Comparison of ENCODE assay signal across 8 mouse cellular contexts in genomic region chr5:34573268-34574221, GRCm38 (mm10). TPM values are rescaled to one million over a fixed set of nuclear protein-coding genes. Genes with fewer than 3 reads are reported as not detected.
DNase-seq lines count a peak whose midpoint lies in the region; ATAC-seq and TF ChIP-seq lines count a peak whose summit lies in the region.

Gene Add1 (plus strand): TSS chr5:34573664.

- peak within 1 kb of the TSS; percentile 100 for H3K9ac ChIP-seq in forebrain, embryonic 16.5 days (replicated peaks; ENCODE audit: low read depth, low read length)
- H3K9ac ChIP-seq in lung, embryonic 14.5 days: peak within 1 kb of the TSS; percentile 96

- peak; percentile 99 for DNase-seq in G1E (ENCODE audit: low spot score)
- peak; percentile 97 for DNase-seq in cerebellum, adult 18-20 months
- peak; percentile 95 to 96 for DNase-seq in heart, postnatal 36 days
- peak; percentile 95 to 97 for DNase-seq in layer of hippocampus, adult 2 months (ENCODE audit: low spot score in 2 of 2)
- DNase-seq in lung, embryonic 14.5 days: peak; percentile 98
- DNase-seq in thymus, adult 2 months: peak; percentile 97

- peak within 1 kb of the TSS; percentile 89 for H3K4me3 ChIP-seq in G1E (ENCODE audit: low read depth, low read length)
- H3K4me3 ChIP-seq in forebrain, embryonic 16.5 days (replicated peaks; ENCODE audit: low read length): peak within 1 kb of the TSS; percentile 97
- peak within 1 kb of the TSS; percentile 94 for H3K4me3 ChIP-seq in layer of hippocampus, adult 2 months
- peak within 1 kb of the TSS; percentile 95 for H3K4me3 ChIP-seq in lung, embryonic 14.5 days (ENCODE audit: low read depth, low read length)
- H3K4me3 ChIP-seq in olfactory bulb, adult 2 months (ENCODE audit: insufficient read depth, low read depth, low read length): peak within 1 kb of the TSS; percentile 81
- peak within 1 kb of the TSS; percentile 90 for H3K4me3 ChIP-seq in thymus, adult 2 months (ENCODE audit: control insufficient read depth, insufficient read depth, low read length)

- TF ChIP-seq POLR2A in olfactory bulb, adult 2 months (IDR thresholded peaks at IDR 0.05; ENCODE audit: insufficient read depth, low read depth, low read length): peak; percentile 76
- TF ChIP-seq POLR2A in thymus, adult 2 months (IDR thresholded peaks at IDR 0.05; ENCODE audit: control insufficient read depth, extremely low read depth, insufficient read depth, low read length, poor library complexity): peak; percentile 96

- peak; percentile 97 for ATAC-seq in G1E (ENCODE audit: extremely low read depth, insufficient number of reproducible peaks, low FRiP score, poor library complexity, severe bottlenecking)
- peak; percentile 99 for ATAC-seq in forebrain, embryonic 16.5 days
- ATAC-seq in lung, embryonic 14.5 days (ENCODE audit: insufficient read depth): peak; percentile 100

- TF ChIP-seq CTCF in G1E (IDR thresholded peaks at IDR 0.05; ENCODE audit: low read depth, low read length): no peak
- TF ChIP-seq CTCF in layer of hippocampus, adult 2 months (conservative IDR thresholded peaks at IDR 0.05): peak; percentile 47
- TF ChIP-seq CTCF in lung, embryonic 14.5 days (IDR thresholded peaks at IDR 0.05; ENCODE audit: low read depth): no peak
- TF ChIP-seq CTCF in olfactory bulb, adult 2 months (IDR thresholded peaks at IDR 0.05; ENCODE audit: insufficient read depth, low read depth, low read length): no peak
- TF ChIP-seq CTCF in thymus, adult 2 months (IDR thresholded peaks at IDR 0.05; ENCODE audit: borderline replicate concordance, control insufficient read depth, extremely low read depth, insufficient read depth, low read length, poor library complexity): peak; percentile 67; the same call in 1 of the 2 replicates

- H3K36me3 ChIP-seq in G1E (replicated peaks): peaks cover 19% of the 10 kb centered on the region
- H3K36me3 ChIP-seq in forebrain, embryonic 16.5 days (ENCODE audit: control insufficient read depth, insufficient read depth): no peaks in the 10 kb centered on the region
- H3K36me3 ChIP-seq in lung, embryonic 14.5 days (ENCODE audit: insufficient read depth): no peaks in the 10 kb centered on the region
- H3K36me3 ChIP-seq in thymus, adult 2 months (ENCODE audit: control insufficient read depth, insufficient read depth, low read length): no peaks in the 10 kb centered on the region

- peak within 1 kb of the TSS; percentile 97 for H3K27ac ChIP-seq in forebrain, embryonic 16.5 days (ENCODE audit: low read length)
- peak within 1 kb of the TSS; percentile 95 for H3K27ac ChIP-seq in layer of hippocampus, adult 2 months
- H3K27ac ChIP-seq in lung, embryonic 14.5 days (ENCODE audit: low read depth): peak within 1 kb of the TSS; percentile 89
- peak within 1 kb of the TSS; percentile 93 for H3K27ac ChIP-seq in olfactory bulb, adult 2 months (ENCODE audit: insufficient read depth, low read depth, low read length)
- H3K27ac ChIP-seq in thymus, adult 2 months (ENCODE audit: control insufficient read depth, insufficient read depth, low read length): peak within 1 kb of the TSS; percentile 79

- peak within 1 kb of the TSS; percentile 91 for H3K4me2 ChIP-seq in forebrain, embryonic 16.5 days (ENCODE audit: low read length)
- peak within 1 kb of the TSS; percentile 81 for H3K4me2 ChIP-seq in lung, embryonic 14.5 days

- H3K27me3 ChIP-seq in G1E (ENCODE audit: insufficient read depth, low read length): no peaks in the 10 kb centered on the region
- H3K27me3 ChIP-seq in forebrain, embryonic 16.5 days (replicated peaks; ENCODE audit: control insufficient read depth, insufficient read depth, low read length): no peaks in the 10 kb centered on the region
- H3K27me3 ChIP-seq in lung, embryonic 14.5 days (ENCODE audit: insufficient read depth, low read length): no peaks in the 10 kb centered on the region
- no peaks in the 10 kb centered on the region for H3K27me3 ChIP-seq in thymus, adult 2 months (ENCODE audit: control insufficient read depth, insufficient read depth, low read length)

- intact Hi-C loops in heart, postnatal 36 days (cut with DNase I): loop anchor here (2.0 to 10.0 kb wide), 3 partner anchors 51 to 389 kb away; partner anchors contain the start of genes Mfsd10 and Mxd4

- H3K9me3 ChIP-seq in G1E (replicated peaks): no peaks in the 10 kb centered on the region
- H3K9me3 ChIP-seq in forebrain, embryonic 16.5 days (ENCODE audit: control insufficient read depth, low read length): no peaks in the 10 kb centered on the region
- no peaks in the 10 kb centered on the region for H3K9me3 ChIP-seq in lung, embryonic 14.5 days (ENCODE audit: low read depth, low read length)

- peaks cover 62% of the 10 kb centered on the region for H3K4me1 ChIP-seq in G1E (ENCODE audit: insufficient read depth, low read depth, low read length)
- H3K4me1 ChIP-seq in forebrain, embryonic 16.5 days (replicated peaks; ENCODE audit: control insufficient read depth, insufficient read depth, low read length): peaks cover 18% of the 10 kb centered on the region
- H3K4me1 ChIP-seq in lung, embryonic 14.5 days (ENCODE audit: insufficient read depth): peaks cover 15% of the 10 kb centered on the region
- peaks cover 5% of the 10 kb centered on the region; the same call in 1 of the 2 replicates for H3K4me1 ChIP-seq in olfactory bulb, adult 2 months (ENCODE audit: control insufficient read depth, insufficient read depth, low read length)
- peaks cover 12% of the 10 kb centered on the region for H3K4me1 ChIP-seq in thymus, adult 2 months (replicated peaks; ENCODE audit: control insufficient read depth, insufficient read depth, low read length)

- under 1% methylated on average over 81 of the region's 84 CpGs for WGBS in forebrain, embryonic 16.5 days
- WGBS in lung, embryonic 14.5 days: under 1% methylated on average over 75 of the region's 84 CpGs
- under 1% methylated on average over 84 of the region's 84 CpGs for WGBS in olfactory bulb, adult 2 months
- under 1% methylated on average over 64 of the region's 84 CpGs for WGBS in thymus, adult 2 months

RNA-seq across cellular contexts. Expression of gene Add1, which starts in this region (rescaled TPM):
- total RNA-seq in G1E (2014; fragmentation: Nextera tagmentation) (147 and 158 TPM in 2 replicates), G1E (2017) (95.2 and 103 TPM in 2 replicates)
- polyA plus RNA-seq in G1E (2012): 257 TPM in 2 replicates
- 224 and 243 TPM in 2 replicates for polyA plus RNA-seq in forebrain, embryonic 16.5 days (2015; fragmentation: Nextera tagmentation; extraction: Ambion mirVana)
- total RNA-seq in heart, postnatal 36 days (2021): 100 to 1,000 TPM; 128 to 131 TPM
- total RNA-seq in layer of hippocampus, adult 2 months (2021): 100 to 1,000 TPM; 444 to 448 TPM
- 213 and 222 TPM in 2 replicates for polyA plus RNA-seq in lung, embryonic 14.5 days (2014; fragmentation: Nextera tagmentation; extraction: Ambion mirVana)
- 584 and 674 TPM in 2 replicates for polyA plus RNA-seq in olfactory bulb, adult 2 months (2012; ENCODE audit: insufficient read depth, insufficient read length, low replicate concordance, missing spikeins)
- polyA plus RNA-seq in thymus, adult 2 months (2012; rRNA removed): 219 and 224 TPM in 2 replicates

Comparison
In these comparisons a context has a peak if more than half of its experiments do, and no peak if none do; other contexts are left out.
1. Peak in every context shown above with its lines: DNase-seq, ATAC-seq, H3K4me3 ChIP-seq and H3K27ac ChIP-seq.
2. CTCF ChIP-seq: peak in layer of hippocampus, adult 2 months (single experiment) and thymus, adult 2 months (single experiment); none in G1E (single experiment), lung, embryonic 14.5 days (single experiment) and olfactory bulb, adult 2 months (single experiment).